Mouse (Mus musculus): ENCODE measurements around the gene Zfp335.

Zfp335 gene

DNA sequence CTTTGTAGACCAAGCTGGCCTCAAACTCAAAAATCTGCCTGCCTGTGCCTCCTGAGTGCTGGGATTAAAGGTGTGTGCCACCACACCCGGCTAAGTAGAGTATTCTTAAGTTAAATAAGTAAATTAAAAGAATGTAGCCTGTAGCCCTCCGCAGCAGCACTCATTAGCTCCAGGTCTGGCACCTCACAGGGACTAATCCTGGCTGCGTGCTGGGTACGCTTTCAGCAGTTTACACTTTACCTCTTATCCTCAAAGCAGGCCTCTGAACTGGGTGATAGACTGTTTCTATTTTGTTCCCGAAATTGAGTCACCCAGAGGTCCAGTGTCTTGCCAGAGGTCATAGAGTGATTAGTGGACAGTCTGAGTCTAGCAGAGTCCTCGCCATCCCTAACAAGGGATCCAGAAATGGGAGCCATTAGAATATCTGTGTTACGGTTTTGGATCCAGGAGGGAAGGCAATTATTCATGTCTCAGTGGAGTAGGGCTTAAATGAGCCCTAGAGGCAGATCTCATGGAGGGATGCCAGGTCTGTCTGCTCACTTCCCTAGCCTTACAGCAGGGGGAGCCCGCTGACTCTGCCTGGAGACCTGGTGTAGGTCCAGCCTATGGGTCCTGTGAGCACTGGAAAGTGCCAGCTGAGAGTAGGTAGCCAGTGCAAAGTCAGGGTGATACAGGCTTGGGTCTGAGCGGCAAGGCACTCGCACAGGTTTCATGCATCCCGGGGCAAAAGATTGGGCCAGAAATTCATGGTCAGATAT lies 12.7 kb upstream of the Zfp335 start:
- DNase-seq (ENCODE audit: low spot score), result peak; percentile 73

DNA sequence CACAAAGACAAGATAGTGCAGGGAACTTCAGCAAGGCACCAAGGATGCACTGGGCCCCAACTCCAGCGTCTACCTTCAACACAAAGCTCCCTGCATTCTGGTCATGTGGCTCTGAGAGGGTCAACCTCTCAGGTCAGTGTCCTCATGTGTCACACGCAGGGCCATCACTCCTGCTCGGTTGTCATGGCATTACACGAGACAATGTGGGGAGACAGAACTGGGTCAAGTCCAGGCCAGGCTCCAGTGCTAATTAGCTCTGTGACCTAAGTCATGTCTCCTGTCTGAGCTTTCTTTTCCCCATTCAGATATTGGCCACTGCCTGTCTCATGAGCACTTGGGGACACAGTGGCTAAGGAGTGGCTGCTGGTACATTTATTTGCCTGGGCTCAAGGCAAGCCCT lies 11.7 kb upstream of the Zfp335 start:
- no peak for DNase-seq (ENCODE audit: low spot score)

DNA sequence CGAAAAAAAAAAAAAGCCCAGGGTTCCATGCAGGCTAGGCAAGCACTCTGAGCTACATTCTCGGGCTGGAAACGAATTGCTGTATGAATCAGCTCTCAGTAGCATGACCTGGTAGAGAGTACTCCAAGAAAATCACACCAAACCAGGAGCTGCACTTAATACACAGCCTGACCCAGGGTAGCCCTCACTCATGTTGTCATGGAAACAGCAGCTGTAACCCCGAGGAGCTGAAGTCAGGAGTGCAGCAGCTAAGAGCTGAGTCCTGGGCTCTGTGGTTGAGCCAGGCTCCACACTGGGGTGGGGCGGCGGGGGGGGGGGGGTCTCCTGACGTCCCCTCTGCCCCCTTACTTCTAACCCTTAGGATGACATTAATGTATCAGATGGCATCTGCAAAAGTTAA lies 10.4 kb upstream of the Zfp335 start:
- DNase-seq (ENCODE audit: low spot score), result no peak

DNA sequence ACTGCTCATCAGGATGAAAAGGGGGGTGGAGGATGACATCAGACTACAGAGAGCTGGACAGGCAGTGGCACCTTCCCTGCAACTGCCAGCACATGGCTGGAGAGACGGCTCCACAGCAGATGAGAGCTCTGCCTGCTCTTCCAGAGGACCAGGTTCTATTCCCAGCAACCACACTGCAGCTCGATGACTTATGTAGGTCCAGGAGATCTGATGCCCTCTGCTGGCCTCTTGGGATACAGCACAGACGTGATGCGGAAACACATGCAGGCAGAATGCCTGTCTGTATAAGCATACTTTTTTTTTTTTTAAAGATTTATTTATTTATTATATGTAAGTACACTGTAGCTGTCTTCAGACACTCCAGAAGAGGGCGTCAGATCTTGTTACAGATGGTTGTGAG lies 6.8 kb upstream of the Zfp335 start:
- no peak for DNase-seq (ENCODE audit: low spot score)

DNA sequence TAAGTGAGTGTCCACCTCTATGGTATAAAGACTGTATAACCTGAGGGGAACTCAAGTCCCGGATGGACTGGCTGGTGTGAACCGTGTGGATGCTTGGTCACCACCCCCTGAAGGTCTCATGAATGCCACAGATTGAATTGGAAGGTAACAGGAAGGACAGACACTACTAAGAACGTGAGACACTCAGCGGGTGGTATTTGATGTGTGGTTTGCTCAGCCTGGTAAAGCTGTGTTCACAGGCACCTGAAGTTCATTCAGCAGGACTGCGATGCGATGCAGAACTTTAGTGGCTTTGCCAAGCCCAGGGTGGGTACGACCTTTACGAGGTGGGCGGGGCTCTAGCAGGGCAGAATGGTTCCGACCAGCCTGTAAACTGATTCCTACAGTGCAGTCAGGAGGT lies 5.8 kb upstream of the Zfp335 start:
- DNase-seq (ENCODE audit: low spot score), result no peak

- DNase-seq (ENCODE audit: low spot score), result no peak
Measured at GRCm38 (mm10) chr2:164916820-164917219, 5.3 kb upstream of the Zfp335 start.

- no peak for DNase-seq (ENCODE audit: low spot score)
Measured at GRCm38 (mm10) chr2:164913428-164913786, 1.9 kb upstream of the Zfp335 start.

- DNase-seq (ENCODE audit: low spot score), result no peak
Measured at GRCm38 (mm10) chr2:164912749-164913427, 1.3 kb upstream of the Zfp335 start.

GRCm38 (mm10) chr2:164912151-164912550 lies 594 bp upstream of the Zfp335 start:
- no peak for DNase-seq (ENCODE audit: low spot score)

- DNase-seq (ENCODE audit: low spot score), result no peak
Measured at GRCm38 (mm10) chr2:164910360-164911061, 1.0 kb downstream of the Zfp335 start.

- no peak for DNase-seq (ENCODE audit: low spot score)
Measured at GRCm38 (mm10) chr2:164909542-164909941, 2.0 kb downstream of the Zfp335 start.

DNA sequence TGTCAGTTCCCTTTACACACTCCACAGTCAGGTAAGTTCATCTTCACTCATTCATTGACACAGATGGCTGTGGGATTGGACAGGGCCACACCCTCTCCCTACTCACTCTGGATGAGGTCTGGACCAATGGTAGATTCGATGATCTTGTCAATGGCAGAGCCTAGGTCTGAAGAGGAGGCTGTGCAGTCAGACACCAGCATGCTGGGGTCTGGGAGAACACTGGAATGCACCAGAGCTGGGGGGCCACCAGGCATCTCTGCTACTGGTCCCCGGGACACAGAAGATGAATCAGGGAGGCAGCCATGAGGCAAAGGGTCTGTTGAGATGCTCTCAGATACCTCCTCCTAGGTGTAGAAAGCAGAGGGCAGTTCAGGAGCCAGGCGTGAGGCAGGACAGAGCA lies 2.5 kb downstream of the Zfp335 start:
- DNase-seq (ENCODE audit: low spot score), result no peak

DNA sequence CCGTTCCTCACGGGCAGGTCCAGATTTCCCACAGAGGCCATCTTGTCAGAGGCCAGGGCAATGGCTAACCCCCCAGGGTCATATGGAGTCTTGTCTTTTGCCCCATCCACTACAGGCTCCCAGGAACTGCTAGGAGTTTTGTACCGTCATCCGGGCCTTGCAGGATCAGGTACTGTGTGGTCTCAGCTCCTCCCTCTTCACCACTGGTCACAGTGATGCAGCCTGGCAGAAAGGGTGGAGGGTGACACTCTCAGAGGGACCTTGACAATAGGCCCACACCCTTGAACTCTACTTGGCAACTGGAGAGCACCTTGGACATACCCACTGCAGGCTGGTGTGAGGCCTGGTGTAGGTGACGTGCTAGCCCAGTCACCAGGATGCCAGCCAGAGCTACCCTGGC lies 3.5 kb downstream of the Zfp335 start:
- no peak for DNase-seq (ENCODE audit: low spot score)

- DNase-seq (ENCODE audit: low spot score), result no peak
Measured at GRCm38 (mm10) chr2:164907511-164907910, 4.0 kb downstream of the Zfp335 start.

- DNase-seq (ENCODE audit: low spot score), result no peak
Measured at GRCm38 (mm10) chr2:164906071-164906470, 5.5 kb downstream of the Zfp335 start.

GRCm38 (mm10) chr2:164903496-164903895 lies 8.1 kb downstream of the Zfp335 start:
- no peak for DNase-seq (ENCODE audit: low spot score)

DNA sequence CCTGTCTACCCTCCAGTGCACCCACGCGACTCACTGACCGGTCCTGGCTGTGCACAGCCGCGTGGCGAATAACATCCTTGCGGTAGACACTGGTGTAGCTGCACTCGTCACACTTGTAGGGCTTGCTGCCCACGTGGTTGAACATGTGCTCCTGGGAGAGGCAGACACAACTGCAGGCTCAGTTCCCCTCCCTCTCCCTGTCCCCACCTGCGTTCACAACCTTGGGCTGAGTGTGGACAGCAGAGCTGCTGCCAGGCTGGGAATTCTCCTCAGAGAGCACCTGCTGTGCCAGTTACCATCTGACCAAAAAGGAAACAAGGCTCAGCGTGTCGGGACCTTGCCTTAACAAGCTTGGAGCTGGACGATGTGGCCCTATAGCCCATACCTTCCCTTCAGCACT lies 10.2 kb downstream of the Zfp335 start:
- DNase-seq (ENCODE audit: low spot score), result no peak

DNA sequence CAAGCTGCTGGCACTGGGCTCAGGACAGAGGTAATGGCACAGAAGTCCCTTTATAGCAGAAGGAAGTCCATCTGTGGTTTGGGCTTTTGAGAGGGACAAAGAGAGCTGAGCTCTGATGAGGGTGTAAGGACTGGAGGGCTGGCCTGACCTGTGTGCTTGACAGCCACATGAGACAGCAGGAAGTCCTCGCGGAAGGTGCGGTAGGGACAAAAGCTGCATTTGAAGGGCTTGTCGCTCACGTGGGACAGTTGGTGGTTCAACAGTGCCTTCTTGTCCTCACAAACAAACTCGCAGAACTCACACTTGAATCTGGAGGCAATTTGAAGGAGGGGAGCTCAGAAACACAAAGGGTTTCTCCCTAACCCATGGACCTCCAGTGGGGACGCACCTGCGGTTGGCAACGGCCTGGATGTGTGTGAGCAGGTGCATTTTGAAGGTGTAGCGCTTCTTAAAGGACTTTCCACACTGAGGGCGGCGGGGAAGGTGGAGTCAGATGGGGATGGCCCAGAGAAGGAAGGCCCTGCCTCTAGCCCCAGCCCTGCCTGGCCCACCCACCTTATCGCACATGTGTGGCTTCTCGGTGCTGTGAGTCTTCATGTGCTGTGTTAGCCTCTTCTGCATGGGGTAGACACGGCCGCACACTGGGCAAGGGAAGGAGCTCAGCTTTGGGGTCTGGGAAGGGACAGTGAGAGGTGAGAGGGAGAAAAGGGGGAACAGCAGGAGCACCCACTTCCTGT lies 11.7 kb downstream of the Zfp335 start:
- DNase-seq (ENCODE audit: low spot score), result no peak

GRCm38 (mm10) chr2:164899034-164899433 lies 12.5 kb downstream of the Zfp335 start:
- DNase-seq (ENCODE audit: low spot score), result no peak

- no peak for DNase-seq (ENCODE audit: low spot score)
Measured at GRCm38 (mm10) chr2:164898008-164898407, 13.5 kb downstream of the Zfp335 start.

- DNase-seq (ENCODE audit: low spot score), result no peak
Measured at GRCm38 (mm10) chr2:164895885-164896284, 15.7 kb downstream of the Zfp335 start.

DNA sequence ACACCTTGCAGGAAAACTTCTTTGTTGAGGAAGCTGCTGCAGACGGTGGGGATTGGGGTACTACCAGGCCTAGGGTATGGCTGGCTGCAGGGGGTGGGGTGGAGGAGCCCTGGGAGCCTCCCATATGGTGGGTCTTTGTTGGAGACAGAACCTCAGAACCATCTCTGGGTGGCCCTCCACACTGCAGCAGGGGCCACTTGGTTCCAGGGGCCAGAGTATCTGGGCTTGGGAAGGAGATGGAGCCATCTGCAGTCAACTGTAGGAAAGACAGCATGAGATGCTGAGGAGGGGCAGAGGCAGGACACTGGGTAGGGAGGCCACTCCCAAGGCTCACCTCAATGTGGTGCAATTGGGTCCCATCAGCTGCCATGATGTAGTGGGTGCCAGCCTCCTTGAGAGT lies 16.9 kb downstream of the Zfp335 start:
- no peak for DNase-seq (ENCODE audit: low spot score)

- DNase-seq (ENCODE audit: low spot score), result no peak
Measured at GRCm38 (mm10) chr2:164894048-164894447, 17.5 kb downstream of the Zfp335 start.
